Mouse (Mus musculus): ENCODE data around the gene P2ry6. TPM values are rescaled to one million over a fixed set of nuclear protein-coding genes. Genes with fewer than 3 reads are reported as not detected.

Gene P2ry6
- total and polyA plus RNA-seq, 2 experiments from 2014 or later: 3.5 to 4.5 TPM

- Histone ChIP-seq H3K27ac (ENCODE audit: low read depth) (no peak overlapping the region), H3K27me3 (ENCODE audit: control insufficient read depth, insufficient read depth, low read length) (no peaks in the 10 kb centered on the region), H3K9me3 (replicated peaks; ENCODE audit: control insufficient read depth, low read length) (no peaks in the 10 kb centered on the region), H3K9ac (replicated peaks; ENCODE audit: low read depth, low read length) (no peak overlapping the region), H3K4me1 (ENCODE audit: control insufficient read depth, insufficient read depth) (no peaks in the 10 kb centered on the region), H3K4me2 (ENCODE audit: low read depth, low read length) (0 out of 2 replicates have a peak overlapping the region, but pooled peaks have one; percentile 14), H3K4me3 (ENCODE audit: low read depth, low read length) (no peak overlapping the region), H3K36me3 (replicated peaks; ENCODE audit: control insufficient read depth, insufficient read depth, low read length) (no peaks in the 10 kb centered on the region)
- 34% methylated on average over 12 of the region's 12 CpGs for WGBS
- DNase-seq (ENCODE audit: low spot score) (peak; percentile 68), ATAC-seq (ENCODE audit: insufficient read depth, low read depth) (peak; percentile 63)
- no peak for TF ChIP-seq EP300 (IDR thresholded peaks at IDR 0.05; ENCODE audit: low read depth)
- peak; percentile 80 for TF ChIP-seq CTCF (IDR thresholded peaks at IDR 0.05; ENCODE audit: low read depth)
These were observed 31.4 kb downstream of the P2ry6 start for GRCm38 (mm10) chr7:100942789-100943615.

GRCm38 (mm10) chr7:100941169-100941568, 33.3 kb downstream of the P2ry6 start:
- 31% methylated on average over 5 of the region's 5 CpGs for WGBS
- TF ChIP-seq CTCF (IDR thresholded peaks at IDR 0.05; ENCODE audit: low read depth) (peak; percentile 14; the same call in 1 of the 2 replicates), EP300 (IDR thresholded peaks at IDR 0.05; ENCODE audit: low read depth) (no peak)

GRCm38 (mm10) chr7:100938106-100938505, 36.3 kb downstream of the P2ry6 start:
- no peak for DNase-seq (ENCODE audit: low spot score)
- H3K4me1 ChIP-seq (ENCODE audit: control insufficient read depth, insufficient read depth): no peaks in the 10 kb centered on the region
- no peak for TF ChIP-seq EP300 (IDR thresholded peaks at IDR 0.05; ENCODE audit: low read depth)
- no peak for TF ChIP-seq CTCF (IDR thresholded peaks at IDR 0.05; ENCODE audit: low read depth)
- H3K36me3 ChIP-seq (replicated peaks; ENCODE audit: control insufficient read depth, insufficient read depth, low read length): no peaks in the 10 kb centered on the region
- no peak overlapping the region for H3K27ac ChIP-seq (ENCODE audit: low read depth)
- no peak for ATAC-seq (ENCODE audit: insufficient read depth, low read depth)
- no peaks in the 10 kb centered on the region for H3K9me3 ChIP-seq (replicated peaks; ENCODE audit: control insufficient read depth, low read length)
- no peak overlapping the region for H3K4me2 ChIP-seq (ENCODE audit: low read depth, low read length)
- H3K27me3 ChIP-seq (ENCODE audit: control insufficient read depth, insufficient read depth, low read length): no peaks in the 10 kb centered on the region
- WGBS: 77% methylated on average over 16 of the region's 16 CpGs
- H3K9ac ChIP-seq (replicated peaks; ENCODE audit: low read depth, low read length): no peak overlapping the region
- no peak overlapping the region for H3K4me3 ChIP-seq (ENCODE audit: low read depth, low read length)

More at GRCm38 (mm10) chr7:100941169-100941568, 33.3 kb downstream of the P2ry6 start:
- Histone ChIP-seq H3K4me2 (ENCODE audit: low read depth, low read length) (no peak overlapping the region), H3K9me3 (replicated peaks; ENCODE audit: control insufficient read depth, low read length) (no peaks in the 10 kb centered on the region), H3K9ac (replicated peaks; ENCODE audit: low read depth, low read length) (no peak overlapping the region), H3K27ac (ENCODE audit: low read depth) (no peak overlapping the region), H3K36me3 (replicated peaks; ENCODE audit: control insufficient read depth, insufficient read depth, low read length) (no peaks in the 10 kb centered on the region), H3K27me3 (ENCODE audit: control insufficient read depth, insufficient read depth, low read length) (no peaks in the 10 kb centered on the region), H3K4me3 (ENCODE audit: low read depth, low read length) (no peak overlapping the region), H3K4me1 (ENCODE audit: control insufficient read depth, insufficient read depth) (no peaks in the 10 kb centered on the region)
- peak; percentile 7 for DNase-seq (ENCODE audit: low spot score)
- no peak for ATAC-seq (ENCODE audit: insufficient read depth, low read depth)

GRCm38 (mm10) chr7:100937481-100937880, 37.0 kb downstream of the P2ry6 start:
- TF ChIP-seq CTCF (IDR thresholded peaks at IDR 0.05; ENCODE audit: low read depth) (no peak), EP300 (IDR thresholded peaks at IDR 0.05; ENCODE audit: low read depth) (no peak)
- no peaks in the 10 kb centered on the region for H3K36me3 ChIP-seq (replicated peaks; ENCODE audit: control insufficient read depth, insufficient read depth, low read length)
- WGBS: 74% methylated on average over 3 of the region's 3 CpGs
- no peak overlapping the region for H3K4me2 ChIP-seq (ENCODE audit: low read depth, low read length)
- H3K9me3 ChIP-seq (replicated peaks; ENCODE audit: control insufficient read depth, low read length): no peaks in the 10 kb centered on the region
- H3K9ac ChIP-seq (replicated peaks; ENCODE audit: low read depth, low read length): no peak overlapping the region
- no peaks in the 10 kb centered on the region for H3K27me3 ChIP-seq (ENCODE audit: control insufficient read depth, insufficient read depth, low read length)
- no peak for DNase-seq (ENCODE audit: low spot score)
- H3K4me1 ChIP-seq (ENCODE audit: control insufficient read depth, insufficient read depth): no peaks in the 10 kb centered on the region
- H3K27ac ChIP-seq (ENCODE audit: low read depth): no peak overlapping the region
- no peak for ATAC-seq (ENCODE audit: insufficient read depth, low read depth)
- H3K4me3 ChIP-seq (ENCODE audit: low read depth, low read length): no peak overlapping the region

DNA sequence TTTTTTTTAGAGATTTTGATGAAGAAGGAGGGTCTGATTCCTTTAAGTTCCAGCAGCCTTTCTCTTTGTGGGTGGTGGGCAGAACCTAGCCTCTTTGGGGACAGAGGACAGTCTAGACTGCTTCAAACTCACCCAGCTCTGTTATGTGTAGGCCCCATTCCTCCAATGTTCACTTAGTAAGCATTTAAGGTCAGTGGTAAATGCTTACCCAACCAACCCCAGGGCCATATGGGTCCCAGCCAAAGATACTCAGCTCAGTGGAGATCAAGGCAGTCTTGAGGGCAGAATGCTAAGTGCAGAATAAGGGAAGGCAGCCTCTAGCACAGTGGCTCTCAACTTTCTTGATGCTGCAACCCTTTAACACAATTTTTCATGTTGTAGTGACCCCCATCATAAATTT, 40.9 kb downstream of the P2ry6 start:
- Histone ChIP-seq H3K27me3 (ENCODE audit: control insufficient read depth, insufficient read depth, low read length) (no peaks in the 10 kb centered on the region), H3K4me3 (ENCODE audit: low read depth, low read length) (no peak overlapping the region), H3K4me2 (ENCODE audit: low read depth, low read length) (no peak overlapping the region), H3K9ac (replicated peaks; ENCODE audit: low read depth, low read length) (no peak overlapping the region), H3K4me1 (ENCODE audit: control insufficient read depth, insufficient read depth) (peaks cover 13% of the 10 kb centered on the region; the same call in 1 of the 2 replicates), H3K9me3 (replicated peaks; ENCODE audit: control insufficient read depth, low read length) (no peaks in the 10 kb centered on the region), H3K36me3 (replicated peaks; ENCODE audit: control insufficient read depth, insufficient read depth, low read length) (no peaks in the 10 kb centered on the region), H3K27ac (ENCODE audit: low read depth) (no peak overlapping the region)
- ATAC-seq (ENCODE audit: insufficient read depth, low read depth) (no peak), DNase-seq (ENCODE audit: low spot score) (peak; percentile 3)
- TF ChIP-seq CTCF (IDR thresholded peaks at IDR 0.05; ENCODE audit: low read depth) (no peak), EP300 (IDR thresholded peaks at IDR 0.05; ENCODE audit: low read depth) (no peak)
